Mouse (Mus musculus): ENCODE results near the gene Ubl7. TPM values are rescaled to one million over a fixed set of nuclear protein-coding genes. Genes with fewer than 3 reads are reported as not detected.
"Not testable (repeated sequence)": the region's sequence is repeated elsewhere in the genome, so short reads cannot be mapped to it uniquely, and the experiment has no call there.

Ubl7 gene
- 16.2 and 33.1 TPM in 2 replicates for total RNA-seq (2015; ENCODE audit: low replicate concordance)
- total RNA-seq (2017; ENCODE audit: low replicate concordance) = 13.8 and 15.0 TPM in 2 replicates

GRCm38 (mm10) chr9:57910254-57911160 is at the start of gene Ubl7:
TSS of gene Ubl7 (plus strand) at chr9:57910979.
- peak; percentile 98 for ATAC-seq (replicated peaks; ENCODE audit: low FRiP score, poor library complexity, severe bottlenecking)

GRCm38 (mm10) chr9:57861951-57862471 is 48.8 kb upstream of the Ubl7 start:
- no peak for ATAC-seq (replicated peaks; ENCODE audit: low FRiP score, poor library complexity, severe bottlenecking)

GRCm38 (mm10) chr9:57864336-57864735 is 46.4 kb upstream of the Ubl7 start:
- ATAC-seq (replicated peaks; ENCODE audit: low FRiP score, poor library complexity, severe bottlenecking) = no peak

- ATAC-seq (replicated peaks; ENCODE audit: low FRiP score, poor library complexity, severe bottlenecking) = no peak
Observed at GRCm38 (mm10) chr9:57866530-57866929, 44.2 kb upstream of the Ubl7 start.

GRCm38 (mm10) chr9:57867236-57867635 is 43.5 kb upstream of the Ubl7 start:
- no peak for ATAC-seq (replicated peaks; ENCODE audit: low FRiP score, poor library complexity, severe bottlenecking)

GRCm38 (mm10) chr9:57867880-57868279 is 42.9 kb upstream of the Ubl7 start:
- ATAC-seq (replicated peaks; ENCODE audit: low FRiP score, poor library complexity, severe bottlenecking) = no peak

GRCm38 (mm10) chr9:57868767-57869166 is 42.0 kb upstream of the Ubl7 start:
- ATAC-seq (replicated peaks; ENCODE audit: low FRiP score, poor library complexity, severe bottlenecking) = no peak

- no peak for ATAC-seq (replicated peaks; ENCODE audit: low FRiP score, poor library complexity, severe bottlenecking)
Observed at GRCm38 (mm10) chr9:57870273-57870816, 40.4 kb upstream of the Ubl7 start.

GRCm38 (mm10) chr9:57874134-57874533 is 36.6 kb upstream of the Ubl7 start:
- ATAC-seq (replicated peaks; ENCODE audit: low FRiP score, poor library complexity, severe bottlenecking) = no peak

GRCm38 (mm10) chr9:57874994-57875393 is 35.8 kb upstream of the Ubl7 start:
- no peak for ATAC-seq (replicated peaks; ENCODE audit: low FRiP score, poor library complexity, severe bottlenecking)

- no peak for ATAC-seq (replicated peaks; ENCODE audit: low FRiP score, poor library complexity, severe bottlenecking)
Observed at GRCm38 (mm10) chr9:57879213-57879612, 31.6 kb upstream of the Ubl7 start.

- no peak for ATAC-seq (replicated peaks; ENCODE audit: low FRiP score, poor library complexity, severe bottlenecking)
Observed at GRCm38 (mm10) chr9:57880278-57880677, 30.5 kb upstream of the Ubl7 start.

- ATAC-seq (replicated peaks; ENCODE audit: low FRiP score, poor library complexity, severe bottlenecking) = not testable (repeated sequence)
Observed at GRCm38 (mm10) chr9:57881781-57882180, 29.0 kb upstream of the Ubl7 start.

GRCm38 (mm10) chr9:57883413-57883812 is 27.4 kb upstream of the Ubl7 start:
- no peak for ATAC-seq (replicated peaks; ENCODE audit: low FRiP score, poor library complexity, severe bottlenecking)

GRCm38 (mm10) chr9:57888119-57888518 is 22.7 kb upstream of the Ubl7 start:
- no peak for ATAC-seq (replicated peaks; ENCODE audit: low FRiP score, poor library complexity, severe bottlenecking)

- ATAC-seq (replicated peaks; ENCODE audit: low FRiP score, poor library complexity, severe bottlenecking) = no peak
Observed at GRCm38 (mm10) chr9:57900478-57900877, 10.3 kb upstream of the Ubl7 start.

- ATAC-seq (replicated peaks; ENCODE audit: low FRiP score, poor library complexity, severe bottlenecking) = no peak
Observed at GRCm38 (mm10) chr9:57901197-57901596, 9.6 kb upstream of the Ubl7 start.

GRCm38 (mm10) chr9:57901601-57902000 is 9.2 kb upstream of the Ubl7 start:
- ATAC-seq (replicated peaks; ENCODE audit: low FRiP score, poor library complexity, severe bottlenecking) = no peak

GRCm38 (mm10) chr9:57902132-57902531 is 8.6 kb upstream of the Ubl7 start:
- ATAC-seq (replicated peaks; ENCODE audit: low FRiP score, poor library complexity, severe bottlenecking) = no peak

GRCm38 (mm10) chr9:57903589-57904249 is 7.1 kb upstream of the Ubl7 start:
- ATAC-seq (replicated peaks; ENCODE audit: low FRiP score, poor library complexity, severe bottlenecking) = no peak
